Mouse (Mus musculus) kidney, embryonic 16.5 days (tissue): Measurements from ENCODE around the gene Whamm. TPM values are rescaled to one million over a fixed set of nuclear protein-coding genes. Genes with fewer than 3 reads are reported as not detected.

Experiments
- ATAC-seq: fragments of 200-750 bp; cut with Nextera tagmentation; 2 replicates; pipeline ENCODE4 v1.8.0; 2017; ENCODE audit warnings: moderate TSS enrichment; ENCODE audit not compliant: low FRiP score, low TSS enrichment
- H3K27ac ChIP-seq: fragments of 300-500 bp; sonication (generic); 2 replicates; pipeline ENCODE4 v1.5.1; 2014; ENCODE audit warnings: low read length
- H3K27me3 ChIP-seq: fragments of 300-500 bp; sonication (generic); 2 replicates; pipeline ENCODE4 v1.6.1; 2014; ENCODE audit warnings: low read length, control low read depth, mixed read lengths; ENCODE audit not compliant: insufficient read depth
- H3K36me3 ChIP-seq: fragments of 300-500 bp; sonication (generic); 2 replicates; pipeline ENCODE4 v1.6.1; 2014; ENCODE audit warnings: low read length, control low read depth, mixed read lengths; ENCODE audit not compliant: insufficient read depth
- H3K4me1 ChIP-seq: fragments of 300-500 bp; sonication (generic); 2 replicates; pipeline ENCODE4 v1.6.1; 2014; ENCODE audit warnings: low read length, control low read depth, mixed read lengths; ENCODE audit not compliant: insufficient read depth
- H3K4me2 ChIP-seq: fragments of 300-500 bp; sonication (generic); replicated peaks from 2 replicates; pipeline ENCODE4 v1.6.1; 2014; ENCODE audit warnings: low read depth, low read length
- H3K4me3 ChIP-seq: fragments of 300-500 bp; sonication (generic); 2 replicates; pipeline ENCODE4 v1.5.1; 2014; ENCODE audit warnings: mild to moderate bottlenecking, low read length
- H3K9ac ChIP-seq: fragments of 300-500 bp; sonication (generic); replicated peaks from 2 replicates; pipeline ENCODE4 v1.6.1; 2014; ENCODE audit warnings: low read length
- H3K9me3 ChIP-seq: fragments of 300-500 bp; sonication (generic); 2 replicates; pipeline ENCODE4 v1.6.1; 2016; ENCODE audit warnings: low read length, control low read depth
- WGBS: fragments of 180-500 bp; shearing (Covaris S2); extraction: QIAGEN DNeasy Blood & Tissue Kit; methylation state at CpG from one replicate; pipeline ENCODE4 v1.1.7; 2014; 5-methylcytosine and 5-hydroxymethylcytosine counted together
- polyA plus RNA-seq: library from polyadenylated mRNA; unstranded; fragments of >200 nt; fragmentation: Nextera tagmentation; extraction: Ambion mirVana; gene quantifications from 2 replicates; pipeline ENCODE4 v1.2.1, GENCODE M21; 2015

The Whamm gene
- polyA plus RNA-seq, 1 experiment from 2014 or later, result 3.4 TPM

DNA sequence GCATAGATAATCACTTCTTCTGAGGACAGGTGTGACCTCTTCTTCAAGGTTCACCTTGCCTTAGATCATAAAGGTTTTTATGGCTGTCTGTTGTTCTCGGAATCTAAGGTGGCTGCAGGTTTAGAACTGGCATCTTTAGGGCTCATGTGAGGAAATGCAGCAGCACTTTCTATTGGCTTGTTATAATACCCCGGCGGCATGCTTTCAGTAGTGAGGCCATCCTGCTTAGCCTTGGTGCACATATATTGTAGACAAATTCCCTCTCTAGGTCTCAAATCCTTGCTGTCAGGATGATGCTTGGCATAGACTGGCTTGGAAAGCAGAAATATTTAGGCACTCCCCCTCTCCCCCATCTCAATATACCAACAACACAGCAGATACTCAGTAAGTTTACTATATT lies 795 bp upstream of the Whamm start:
- Histone ChIP-seq H3K9me3 (no peaks in the 10 kb centered on the region), H3K4me1 (peaks cover 10% of the 10 kb centered on the region; the same call in 1 of the 2 replicates), H3K4me3 (no peak overlapping the region), H3K36me3 (peaks cover 5% of the 10 kb centered on the region; the same call in 1 of the 2 replicates), H3K9ac (no peak overlapping the region), H3K4me2 (no peak overlapping the region), H3K27ac (no peak overlapping the region), H3K27me3 (no peaks in the 10 kb centered on the region)
- 90% methylated on average over 3 of the region's 3 CpGs for WGBS
- ATAC-seq, result no peak

DNA sequence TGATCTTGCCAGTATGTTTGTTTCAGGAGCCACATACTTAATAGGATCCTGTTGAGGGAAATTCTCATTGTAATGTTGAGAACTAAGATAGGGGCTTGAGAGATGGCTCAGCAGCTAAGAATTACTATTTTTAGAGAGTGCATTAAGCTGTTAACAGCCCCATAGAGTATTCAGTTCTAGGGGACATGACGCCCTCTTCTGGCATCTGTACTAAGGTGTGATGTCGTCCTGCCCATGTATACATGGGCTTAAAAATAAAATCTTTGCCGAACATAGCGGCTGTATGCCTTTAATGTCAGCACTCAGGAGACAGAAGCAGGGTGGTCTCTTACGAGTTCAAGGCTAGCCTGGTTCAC lies 336 bp upstream of the Whamm start:
- no peak overlapping the region for H3K27ac ChIP-seq
- peak overlapping the region; percentile 83 for H3K4me3 ChIP-seq
- no peak for ATAC-seq
- peaks cover 10% of the 10 kb centered on the region; the same call in 1 of the 2 replicates for H3K4me1 ChIP-seq
- no peaks in the 10 kb centered on the region for H3K9me3 ChIP-seq
- no peak overlapping the region for H3K9ac ChIP-seq
- H3K36me3 ChIP-seq, result peaks cover 5% of the 10 kb centered on the region; the same call in 1 of the 2 replicates
- H3K27me3 ChIP-seq, result no peaks in the 10 kb centered on the region
- WGBS, result 4% methylated on average over 5 of the region's 5 CpGs
- H3K4me2 ChIP-seq, result peak overlapping the region; percentile 68

DNA sequence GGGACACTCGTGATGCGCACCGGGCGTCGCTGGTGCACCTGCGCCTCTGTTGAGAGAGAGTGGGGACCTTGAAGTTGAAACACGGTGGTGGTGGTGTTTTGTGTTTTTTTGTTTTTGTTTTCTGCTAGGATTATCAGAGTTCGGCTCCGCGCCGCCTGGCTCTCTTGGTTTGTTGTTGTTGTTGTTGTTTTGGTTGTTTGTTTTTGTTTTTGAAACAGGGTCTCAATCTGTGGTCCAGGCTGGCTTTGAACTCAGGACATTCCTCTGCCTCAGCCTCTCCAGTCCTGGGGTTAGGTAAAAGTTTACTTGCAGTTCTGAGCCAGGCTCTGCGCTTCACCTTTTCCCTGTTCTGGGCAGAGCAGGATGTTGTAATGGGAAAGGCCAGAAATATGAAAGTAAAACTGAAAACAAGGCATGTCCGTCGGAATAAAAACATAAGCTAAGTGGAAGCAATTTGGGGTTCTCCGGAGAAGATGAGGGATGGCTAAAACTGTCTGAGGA lies 925 bp downstream of the Whamm start:
- WGBS, result 14% methylated on average over 15 of the region's 15 CpGs

DNA sequence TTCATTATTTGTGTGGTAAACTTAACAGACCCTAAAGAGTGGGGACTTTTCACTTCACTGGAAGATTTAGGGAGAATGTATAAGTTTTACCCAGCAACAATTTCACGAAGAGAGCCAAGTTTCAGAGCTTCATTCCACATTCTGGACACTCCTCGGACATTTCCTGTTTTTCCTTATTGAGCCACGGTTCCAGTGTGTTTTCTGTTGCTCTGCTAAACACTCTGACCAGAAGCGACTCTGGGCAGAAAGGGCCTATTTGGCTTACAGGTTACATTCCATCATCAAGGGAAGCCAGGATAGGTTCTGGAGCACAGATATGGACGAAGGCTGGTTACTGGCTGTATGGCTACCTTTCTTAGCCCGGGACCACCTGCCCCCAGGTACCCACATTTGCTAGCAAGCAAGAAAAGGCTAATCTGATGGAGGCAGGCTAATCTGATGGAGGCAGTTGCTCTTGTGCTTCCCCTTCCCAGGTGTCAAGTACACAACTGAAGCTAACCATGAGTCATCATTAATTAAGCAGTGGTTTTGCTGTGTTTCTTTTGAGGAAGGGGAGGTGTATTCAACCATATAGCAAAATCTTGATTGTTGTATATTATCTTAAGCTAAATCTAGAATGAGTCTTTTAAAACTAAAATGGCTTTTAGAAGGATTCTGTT lies 1.7 kb downstream of the Whamm start:
- Histone ChIP-seq H3K9ac (no peak overlapping the region), H3K4me3 (peak overlapping the region; percentile 83), H3K4me2 (peak overlapping the region; percentile 68), H3K36me3 (peaks cover 5% of the 10 kb centered on the region; the same call in 1 of the 2 replicates), H3K9me3 (no peaks in the 10 kb centered on the region), H3K27ac (no peak overlapping the region), H3K4me1 (peaks cover 10% of the 10 kb centered on the region; the same call in 1 of the 2 replicates), H3K27me3 (no peaks in the 10 kb centered on the region)
- WGBS, result 58% methylated on average over 6 of the region's 6 CpGs
- no peak for ATAC-seq

More for the DNA sequence above, 925 bp downstream of the Whamm start:
- Histone ChIP-seq H3K9ac (peak overlapping the region; percentile 83), H3K4me3 (peak overlapping the region; percentile 83), H3K27me3 (no peaks in the 10 kb centered on the region), H3K9me3 (no peaks in the 10 kb centered on the region), H3K4me1 (peaks cover 10% of the 10 kb centered on the region; the same call in 1 of the 2 replicates), H3K36me3 (peaks cover 5% of the 10 kb centered on the region; the same call in 1 of the 2 replicates), H3K27ac (peak overlapping the region; percentile 94), H3K4me2 (peak overlapping the region; percentile 68)
- no peak for ATAC-seq

DNA sequence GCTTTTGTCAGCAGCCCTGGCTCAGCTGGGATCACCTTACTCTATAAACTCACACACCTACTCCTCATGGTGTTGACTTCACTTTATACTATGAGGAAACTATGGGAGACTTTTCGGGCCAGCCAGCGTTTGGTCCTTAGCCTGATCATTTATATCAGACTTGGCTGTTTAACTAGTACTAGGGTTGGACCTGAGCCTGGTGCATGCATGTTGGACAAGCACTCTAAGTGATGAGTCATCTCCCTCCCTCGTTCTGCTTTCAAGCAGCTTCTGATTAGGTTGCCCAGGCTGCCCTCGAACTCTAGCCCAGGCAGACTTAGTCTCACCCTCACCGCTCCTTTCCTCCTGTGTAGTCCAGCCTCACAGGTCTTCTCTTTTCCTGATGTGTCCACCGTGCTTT lies 2.3 kb downstream of the Whamm start:
- H3K9ac ChIP-seq, result no peak overlapping the region
- no peak overlapping the region for H3K4me3 ChIP-seq
- no peaks in the 10 kb centered on the region for H3K27me3 ChIP-seq
- peaks cover 10% of the 10 kb centered on the region; the same call in 1 of the 2 replicates for H3K4me1 ChIP-seq
- WGBS, result 91% methylated on average over 6 of the region's 6 CpGs
- H3K36me3 ChIP-seq, result peaks cover 9% of the 10 kb centered on the region
- H3K27ac ChIP-seq, result no peak overlapping the region
- no peak for ATAC-seq
- no peak overlapping the region for H3K4me2 ChIP-seq
- no peaks in the 10 kb centered on the region for H3K9me3 ChIP-seq

DNA sequence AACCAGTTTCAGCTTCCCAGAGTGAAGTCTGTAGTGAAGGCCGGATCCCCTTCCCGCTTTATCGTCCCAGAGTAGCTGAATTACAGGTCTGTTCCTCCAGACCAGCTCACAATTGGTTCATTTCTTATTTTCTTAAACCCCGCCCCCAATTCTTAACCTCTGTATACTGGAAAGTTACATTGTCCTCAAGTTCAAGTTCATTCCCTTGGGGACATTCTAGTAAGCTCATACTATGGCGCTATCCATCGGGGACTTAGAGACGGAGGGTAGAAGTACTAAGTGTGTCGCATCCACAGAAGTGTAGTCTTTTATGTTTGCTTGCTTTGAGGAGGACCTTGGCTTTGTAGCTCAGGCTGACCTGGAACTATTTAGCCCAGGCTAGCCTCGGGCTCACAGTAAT lies 2.8 kb downstream of the Whamm start:
- Histone ChIP-seq H3K27me3 (no peaks in the 10 kb centered on the region), H3K36me3 (peaks cover 12% of the 10 kb centered on the region), H3K9me3 (no peaks in the 10 kb centered on the region), H3K27ac (no peak overlapping the region), H3K4me2 (no peak overlapping the region), H3K9ac (no peak overlapping the region), H3K4me1 (peaks cover 10% of the 10 kb centered on the region; the same call in 1 of the 2 replicates), H3K4me3 (no peak overlapping the region)
- ATAC-seq, result no peak
- WGBS, result 94% methylated on average over 9 of the region's 9 CpGs

DNA sequence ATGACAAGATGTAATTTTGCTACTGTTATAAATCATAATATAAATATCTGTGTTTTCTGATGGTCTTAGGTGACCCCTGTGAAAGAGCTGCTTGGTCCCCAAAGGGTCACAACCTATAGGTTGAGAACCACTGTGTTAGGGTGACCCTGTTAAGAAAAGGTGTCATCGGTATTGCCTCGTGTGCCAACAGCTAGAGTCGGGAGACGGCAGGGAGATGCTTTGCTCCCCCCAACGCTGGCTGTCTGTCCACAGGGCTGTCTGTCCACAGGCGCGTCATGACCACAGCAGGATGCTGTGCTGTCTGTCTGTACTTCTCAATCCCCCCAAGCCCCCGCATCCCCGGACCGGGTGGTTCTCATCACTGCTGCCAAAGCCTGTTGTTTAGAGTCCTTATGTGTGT lies 4.5 kb downstream of the Whamm start:
- Histone ChIP-seq H3K27me3 (no peaks in the 10 kb centered on the region), H3K36me3 (peaks cover 18% of the 10 kb centered on the region), H3K4me1 (peaks cover 10% of the 10 kb centered on the region; the same call in 1 of the 2 replicates), H3K9me3 (no peaks in the 10 kb centered on the region), H3K4me3 (no peak overlapping the region), H3K4me2 (no peak overlapping the region), H3K27ac (no peak overlapping the region), H3K9ac (no peak overlapping the region)
- 93% methylated on average over 10 of the region's 10 CpGs for WGBS
- no peak for ATAC-seq

DNA sequence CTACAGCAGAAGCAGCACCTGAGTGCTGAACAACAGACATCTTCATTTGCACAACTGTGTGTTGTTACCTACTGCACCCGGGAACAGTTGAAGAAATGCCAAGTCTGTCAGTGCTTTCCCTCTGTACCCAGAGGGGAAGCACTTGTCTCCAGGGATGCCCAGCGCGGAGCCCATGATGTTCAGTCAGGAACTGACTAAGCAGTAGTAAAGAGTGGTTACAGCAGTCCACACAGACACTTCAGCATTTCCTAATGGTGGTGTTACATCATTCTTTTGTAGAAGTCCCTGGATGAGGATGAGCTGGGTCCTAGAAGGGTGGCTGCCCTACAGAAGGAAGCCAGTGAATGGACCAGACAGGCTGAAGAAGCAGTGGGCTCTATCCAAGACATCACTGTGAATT lies 6.8 kb downstream of the Whamm start:
- peaks cover 18% of the 10 kb centered on the region for H3K36me3 ChIP-seq

DNA sequence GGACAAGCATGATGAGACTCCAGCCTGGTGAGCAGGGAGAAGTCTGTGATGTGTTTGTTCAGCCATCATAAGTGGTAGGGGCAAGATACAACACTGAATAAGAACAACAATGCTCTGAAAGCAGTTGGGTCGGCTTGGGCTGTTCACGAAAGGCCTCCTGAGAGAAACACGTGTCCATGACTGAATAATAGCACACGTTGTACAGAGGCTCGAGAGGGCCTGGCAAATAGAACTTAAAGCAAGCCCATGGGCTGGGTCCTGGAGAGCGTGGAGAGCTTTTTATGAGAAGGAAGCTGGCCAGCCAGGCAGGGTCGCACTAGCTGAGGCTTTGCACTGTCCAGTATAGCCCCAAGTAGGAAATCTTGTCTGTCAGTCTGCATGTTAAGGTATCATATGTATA lies 7.3 kb downstream of the Whamm start:
- Histone ChIP-seq H3K9ac (no peak overlapping the region), H3K27me3 (no peaks in the 10 kb centered on the region), H3K9me3 (no peaks in the 10 kb centered on the region), H3K27ac (no peak overlapping the region), H3K36me3 (peaks cover 18% of the 10 kb centered on the region), H3K4me1 (no peaks in the 10 kb centered on the region), H3K4me2 (no peak overlapping the region), H3K4me3 (no peak overlapping the region)
- ATAC-seq, result no peak
- 87% methylated on average over 7 of the region's 7 CpGs for WGBS

More for the DNA sequence above, 6.8 kb downstream of the Whamm start:
- H3K9me3 ChIP-seq, result no peaks in the 10 kb centered on the region
- no peak overlapping the region for H3K27ac ChIP-seq
- H3K27me3 ChIP-seq, result no peaks in the 10 kb centered on the region
- WGBS, result 96% methylated on average over 3 of the region's 3 CpGs
- no peak overlapping the region for H3K4me2 ChIP-seq
- H3K4me1 ChIP-seq, result 0 out of 2 replicates have a peak, but pooled peaks cover under 1% of the 10 kb centered on the region
- H3K4me3 ChIP-seq, result no peak overlapping the region
- no peak overlapping the region for H3K9ac ChIP-seq
- ATAC-seq, result no peak

DNA sequence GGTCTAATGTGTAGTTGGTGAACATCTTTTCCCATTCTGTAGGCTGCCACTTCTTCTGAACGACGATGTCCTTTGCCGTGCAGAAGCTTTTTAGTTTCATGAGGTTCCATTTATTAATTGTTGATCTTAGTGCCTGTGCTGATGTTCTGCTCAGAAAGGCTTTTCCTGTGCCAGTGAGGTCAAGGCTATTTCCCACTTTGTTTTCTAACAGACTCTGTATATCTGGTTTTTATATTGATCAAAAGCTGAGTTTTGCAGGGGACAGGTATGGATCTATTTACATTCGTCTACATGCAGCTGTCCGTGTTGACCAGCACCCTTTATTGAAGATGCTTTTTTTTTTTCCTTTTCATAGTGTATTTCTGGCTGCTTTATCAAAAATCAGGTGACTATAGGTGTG lies 8.2 kb downstream of the Whamm start:
- no peak overlapping the region for H3K4me3 ChIP-seq
- H3K4me2 ChIP-seq, result no peak overlapping the region
- ATAC-seq, result no peak
- H3K27me3 ChIP-seq, result no peaks in the 10 kb centered on the region
- peaks cover 18% of the 10 kb centered on the region for H3K36me3 ChIP-seq
- H3K4me1 ChIP-seq, result no peaks in the 10 kb centered on the region
- no peak overlapping the region for H3K27ac ChIP-seq
- H3K9me3 ChIP-seq, result no peaks in the 10 kb centered on the region
- no peak overlapping the region for H3K9ac ChIP-seq
- 94% methylated on average over 5 of the region's 5 CpGs for WGBS
